Mouse (Mus musculus): ENCODE results near the gene Slc50a1.

The Slc50a1 gene

DNA sequence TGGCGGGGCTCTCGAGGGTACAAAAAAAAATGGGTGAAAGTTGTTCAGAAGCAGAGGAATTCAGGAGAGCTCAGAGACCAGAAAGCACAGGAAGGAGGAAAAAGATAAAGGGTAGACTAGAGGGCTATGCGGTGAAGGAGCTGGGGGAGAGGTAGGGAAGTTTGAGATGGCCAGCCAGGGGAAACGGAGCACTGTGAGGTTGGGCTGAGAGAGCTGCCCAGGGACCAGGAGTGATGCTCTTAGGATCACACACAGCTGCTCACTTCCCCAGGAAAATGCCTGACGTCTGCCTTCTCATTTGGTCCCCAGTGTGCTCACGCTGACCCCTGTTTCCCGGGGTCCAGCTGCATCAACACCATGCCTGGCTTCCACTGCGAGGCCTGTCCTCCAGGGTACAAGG is 50.8 kb downstream of the Slc50a1 start:
- TF ChIP-seq GATA4 (IDR thresholded peaks at IDR 0.05; ENCODE audit: insufficient replicate concordance, low read length): no peak

- TF ChIP-seq GATA4 (IDR thresholded peaks at IDR 0.05; ENCODE audit: insufficient replicate concordance, low read length): no peak
Observed at GRCm38 (mm10) chr3:89218271-89218670, 52.1 kb downstream of the Slc50a1 start.

All from liver, adult (tissue).